8 mouse cellular contexts compared by ENCODE assay signal in genomic region chr2:181584411-181584942, GRCm38 (mm10). TPM values are rescaled to one million over a fixed set of nuclear protein-coding genes. Genes with fewer than 3 reads are reported as not detected.
DNase-seq lines count a peak whose midpoint lies in the region; ATAC-seq and TF ChIP-seq lines count a peak whose summit lies in the region.

Gene Uckl1, minus strand, starts transcription at chr2:181584892.

- no peak for TF ChIP-seq POLR2A in small intestine, adult 2 months (IDR thresholded peaks at IDR 0.05; ENCODE audit: low read depth, low read length)

- H3K4me1 ChIP-seq in hindbrain, embryonic 12.5 days: peaks cover 10% of the 10 kb centered on the region
- H3K4me1 ChIP-seq in liver, embryonic 12.5 days: peaks cover 23% of the 10 kb centered on the region
- H3K4me1 ChIP-seq in small intestine, adult 2 months (ENCODE audit: control insufficient read depth, insufficient read depth, insufficient read length, low read length): peaks cover 14% of the 10 kb centered on the region

- no peak within 1 kb of the TSS for H3K9ac ChIP-seq in hindbrain, embryonic 12.5 days
- H3K9ac ChIP-seq in liver, embryonic 12.5 days: no peak within 1 kb of the TSS

- no peak within 1 kb of the TSS for H3K4me3 ChIP-seq in layer of hippocampus, adult 2 months
- no peak within 1 kb of the TSS for H3K4me3 ChIP-seq in hindbrain, embryonic 12.5 days
- H3K4me3 ChIP-seq in liver, embryonic 12.5 days: no peak within 1 kb of the TSS
- no peak within 1 kb of the TSS for H3K4me3 ChIP-seq in small intestine, adult 2 months (ENCODE audit: low read depth, low read length)

- H3K4me2 ChIP-seq in hindbrain, embryonic 12.5 days (replicated peaks): no peak within 1 kb of the TSS
- no peak within 1 kb of the TSS for H3K4me2 ChIP-seq in liver, embryonic 12.5 days

- no peak for ATAC-seq in hindbrain, embryonic 12.5 days (ENCODE audit: low FRiP score)
- ATAC-seq in liver, embryonic 12.5 days: no peak

- no peak for TF ChIP-seq CTCF in layer of hippocampus, adult 2 months (conservative IDR thresholded peaks at IDR 0.05)
- no peak for TF ChIP-seq CTCF in small intestine, adult 2 months (IDR thresholded peaks at IDR 0.05; ENCODE audit: extremely low read depth, insufficient read length, insufficient replicate concordance, low read depth, low read length)

- peaks cover 61% of the 10 kb centered on the region for H3K36me3 ChIP-seq in hindbrain, embryonic 12.5 days
- peaks cover 59% of the 10 kb centered on the region for H3K36me3 ChIP-seq in liver, embryonic 12.5 days
- H3K36me3 ChIP-seq in small intestine, adult 2 months (ENCODE audit: control insufficient read depth, insufficient read depth, low read length): peaks cover 14% of the 10 kb centered on the region; the same call in 1 of the 2 replicates

- no peak within 1 kb of the TSS for H3K27ac ChIP-seq in layer of hippocampus, adult 2 months
- no peak within 1 kb of the TSS for H3K27ac ChIP-seq in hindbrain, embryonic 12.5 days
- H3K27ac ChIP-seq in liver, embryonic 12.5 days: no peak within 1 kb of the TSS
- no peak within 1 kb of the TSS for H3K27ac ChIP-seq in small intestine, adult 2 months (ENCODE audit: insufficient read depth, low read depth, low read length)

- no peak for DNase-seq in layer of hippocampus, adult 2 months (ENCODE audit: low spot score in 2 of 2)
- DNase-seq in layer of hippocampus, adult 9-11 months: no peak
- DNase-seq in adrenal gland, postnatal 10 days: no peak
- DNase-seq in gastrocnemius, adult 18-20 months (ENCODE audit: low spot score): no peak
- no peak for DNase-seq in urinary bladder, postnatal 14 days (ENCODE audit: low spot score)

- 93% methylated on average over 4 of the region's 4 CpGs for WGBS in hindbrain, embryonic 12.5 days
- WGBS in liver, embryonic 12.5 days (ENCODE audit: insufficient replicate concordance): 76% methylated on average over 4 of the region's 4 CpGs
- 93% methylated on average over 4 of the region's 4 CpGs for WGBS in small intestine, adult 2 months

- no peaks in the 10 kb centered on the region for H3K9me3 ChIP-seq in hindbrain, embryonic 12.5 days (replicated peaks)
- H3K9me3 ChIP-seq in liver, embryonic 12.5 days (replicated peaks): no peaks in the 10 kb centered on the region

- no peaks in the 10 kb centered on the region for H3K27me3 ChIP-seq in hindbrain, embryonic 12.5 days
- H3K27me3 ChIP-seq in liver, embryonic 12.5 days (replicated peaks): no peaks in the 10 kb centered on the region
- no peaks in the 10 kb centered on the region for H3K27me3 ChIP-seq in small intestine, adult 2 months (ENCODE audit: control insufficient read depth, insufficient read depth, low read length)

RNA-seq across cellular contexts. Expression of gene Uckl1, which starts in this region (rescaled TPM):
- 10 to 100 TPM; 68.2 to 73.8 TPM for total RNA-seq in layer of hippocampus, adult 2 months (2021)
- total RNA-seq in adrenal gland, postnatal 10 days (2021): 10 to 100 TPM; 55.1 to 86.5 TPM
- 10 to 100 TPM; 23.2 to 23.4 TPM for total RNA-seq in gastrocnemius, adult 18-20 months (2021)
- polyA plus RNA-seq in hindbrain, embryonic 12.5 days (2016; fragmentation: Nextera tagmentation; extraction: Ambion mirVana): 64.2 and 66.3 TPM in 2 replicates
- 30.7 and 32.7 TPM in 2 replicates for polyA plus RNA-seq in liver, embryonic 12.5 days (2016; fragmentation: Nextera tagmentation; extraction: Ambion mirVana)
- 96.9 and 149 TPM in 2 replicates for polyA plus RNA-seq in small intestine, adult 2 months (2012; rRNA removed)
